Mouse (Mus musculus): ENCODE measurements at regions not wholly inside any gene's neighbourhood (a gene's known extent, or its start where the extent isn't known, plus 50 kb on each side); places are given as distances from the start of the nearest gene placed in this dataset.

DNA sequence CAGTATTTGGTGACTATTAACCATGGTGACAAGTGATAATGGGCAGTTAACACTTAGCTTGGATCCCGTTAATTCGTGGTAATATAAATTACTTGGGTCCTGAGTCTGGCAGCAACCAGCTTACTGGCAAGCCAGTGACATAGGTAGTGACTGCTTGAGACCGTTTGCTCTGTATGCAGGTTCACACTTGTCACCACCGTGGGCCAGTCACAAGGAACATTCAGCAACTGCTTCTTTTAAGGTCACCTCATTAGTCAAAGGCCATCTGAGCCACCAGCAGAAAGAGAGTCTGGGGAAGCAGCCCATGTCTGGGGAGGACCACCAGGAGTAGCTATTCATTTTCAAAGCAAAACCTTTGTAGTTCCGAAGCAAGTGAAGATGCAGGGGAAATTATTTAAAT is 220.3 kb upstream of the Mgmt start:
- TF ChIP-seq CTCF (IDR thresholded peaks at IDR 0.05; ENCODE audit: insufficient read depth, low read length) (no peak), POLR2A (IDR thresholded peaks at IDR 0.05; ENCODE audit: borderline replicate concordance, extremely low read depth, low read depth, low read length) (no peak)

Data from lung, adult 2 months (tissue).